Mouse (Mus musculus) bone marrow, adult 2 months (tissue): ENCODE results near the gene Mpo.

Experiments
- CTCF ChIP-seq: fragments of 200-500 bp; IDR thresholded peaks from 2 replicates; pipeline ENCODE4 v1.5.1; 2011; ENCODE audit warnings: low read length, control low read depth; ENCODE audit not compliant: control insufficient read depth, insufficient read depth
- POLR2A ChIP-seq: fragments of 200-500 bp; IDR thresholded peaks from 2 replicates; pipeline ENCODE4 v1.6.1; 2011; ENCODE audit warnings: low read depth, mild to moderate bottlenecking, control low read depth, low read length, borderline replicate concordance; ENCODE audit not compliant: control insufficient read depth

- no peak for TF ChIP-seq CTCF
- TF ChIP-seq POLR2A, result no peak
Measured at GRCm38 (mm10) chr11:87761181-87761721, 32.1 kb upstream of the Mpo start.
